Mouse (Mus musculus) midbrain, embryonic 16.5 days (tissue): ENCODE results near the gene Gm10647. TPM values are rescaled to one million over a fixed set of nuclear protein-coding genes. Genes with fewer than 3 reads are reported as not detected.
"Not testable (repeated sequence)": the region's sequence is repeated elsewhere in the genome, so short reads cannot be mapped to it uniquely, and the experiment has no call there.

Experiments
- ATAC-seq: fragments of 200-750 bp; cut with Nextera tagmentation; 2 replicates; pipeline ENCODE4 v1.8.0; 2017; ENCODE audit warnings: moderate TSS enrichment
- H3K27ac ChIP-seq: fragments of 300-500 bp; sonication (generic); 2 replicates; pipeline ENCODE4 v1.5.1; 2014; ENCODE audit warnings: mild to moderate bottlenecking, low read length, mixed read lengths
- H3K27me3 ChIP-seq: fragments of 300-500 bp; sonication (generic); 2 replicates; pipeline ENCODE4 v1.6.1; 2014; ENCODE audit warnings: low read depth, low read length, mixed read lengths; ENCODE audit not compliant: control insufficient read depth, insufficient read depth
- H3K36me3 ChIP-seq: fragments of 300-500 bp; sonication (generic); 2 replicates; pipeline ENCODE4 v1.6.1; 2014; ENCODE audit warnings: mild to moderate bottlenecking, low read length, moderate library complexity, mixed read lengths; ENCODE audit not compliant: control insufficient read depth, insufficient read depth
- H3K4me1 ChIP-seq: fragments of 300-500 bp; sonication (generic); 2 replicates; pipeline ENCODE4 v1.6.1; 2014; ENCODE audit warnings: mild to moderate bottlenecking, low read length, mixed read lengths; ENCODE audit not compliant: control insufficient read depth, insufficient read depth
- H3K4me2 ChIP-seq: fragments of 300-500 bp; sonication (generic); 2 replicates; pipeline ENCODE4 v1.6.1; 2014; ENCODE audit warnings: mild to moderate bottlenecking, low read length, mixed read lengths
- H3K4me3 ChIP-seq: fragments of 300-500 bp; sonication (generic); 2 replicates; pipeline ENCODE4 v1.5.1; 2014; ENCODE audit warnings: low read depth, mild to moderate bottlenecking, low read length, moderate library complexity, mixed read lengths
- H3K9ac ChIP-seq: fragments of 300-500 bp; sonication (generic); 2 replicates; pipeline ENCODE4 v1.6.1; 2014; ENCODE audit warnings: low read depth, low read length, mixed read lengths
- H3K9me3 ChIP-seq: fragments of 300-500 bp; sonication (generic); replicated peaks from 2 replicates; pipeline ENCODE4 v1.6.1; 2014; ENCODE audit warnings: mild to moderate bottlenecking, low read length, mixed read lengths; ENCODE audit not compliant: control insufficient read depth, poor library complexity, severe bottlenecking
- WGBS: fragments of 180-500 bp; shearing (Covaris S2); extraction: QIAGEN DNeasy Blood & Tissue Kit; methylation state at CpG from one replicate; pipeline ENCODE4 v1.1.7; 2014; 5-methylcytosine and 5-hydroxymethylcytosine counted together
- polyA plus RNA-seq: library from polyadenylated mRNA; unstranded; fragments of >200 nt; fragmentation: Nextera tagmentation; extraction: Ambion mirVana; gene quantifications from 2 replicates; pipeline ENCODE4 v1.2.1, GENCODE M21; 2015

Gm10647 gene
- polyA plus RNA-seq, 1 experiment from 2014 or later, result 0.54 TPM

GRCm38 (mm10) chr9:66794629-66795463, 2.0 kb upstream of the Gm10647 start:
- H3K27ac ChIP-seq, result peak overlapping the region; percentile 89
- peaks cover 11% of the 10 kb centered on the region for H3K4me1 ChIP-seq
- H3K27me3 ChIP-seq, result no peaks in the 10 kb centered on the region
- no peaks in the 10 kb centered on the region for H3K9me3 ChIP-seq
- ATAC-seq, result peak; percentile 78
- WGBS, result 1% methylated on average over 43 of the region's 43 CpGs
- H3K9ac ChIP-seq, result peak overlapping the region; percentile 90
- peak overlapping the region; percentile 83 for H3K4me3 ChIP-seq
- peak overlapping the region; percentile 75 for H3K4me2 ChIP-seq
- no peaks in the 10 kb centered on the region for H3K36me3 ChIP-seq

GRCm38 (mm10) chr9:66795464-66796324, 1.1 kb upstream of the Gm10647 start, which contains the start of gene Aph1b:
Gene Aph1b (minus strand): TSS chr9:66795490.
- ATAC-seq, result peak; percentile 98
- H3K27me3 ChIP-seq, result no peaks in the 10 kb centered on the region
- no peaks in the 10 kb centered on the region for H3K36me3 ChIP-seq
- peaks cover 11% of the 10 kb centered on the region for H3K4me1 ChIP-seq
- H3K9me3 ChIP-seq, result no peaks in the 10 kb centered on the region
- under 1% methylated on average over 42 of the region's 42 CpGs for WGBS
- peak within 1 kb of the TSS; percentile 89 for H3K27ac ChIP-seq
- H3K9ac ChIP-seq, result peak within 1 kb of the TSS; percentile 90
- peak within 1 kb of the TSS; percentile 83 for H3K4me3 ChIP-seq
- H3K4me2 ChIP-seq, result peak within 1 kb of the TSS; percentile 75

- H3K9ac ChIP-seq, result no peak overlapping the region
- no peak overlapping the region for H3K4me3 ChIP-seq
- H3K4me2 ChIP-seq, result no peak overlapping the region
- ATAC-seq, result no peak
- WGBS, result 63% methylated on average over 12 of the region's 12 CpGs
- H3K27me3 ChIP-seq, result no peaks in the 10 kb centered on the region; the same call in 1 of the 2 replicates
- H3K9me3 ChIP-seq, result no peaks in the 10 kb centered on the region
- H3K4me1 ChIP-seq, result no peaks in the 10 kb centered on the region; the same call in 1 of the 2 replicates
- no peaks in the 10 kb centered on the region for H3K36me3 ChIP-seq
- H3K27ac ChIP-seq, result no peak overlapping the region
Observed at GRCm38 (mm10) chr9:66801947-66802346, 5.1 kb downstream of the Gm10647 start.

- not testable (repeated sequence) for ATAC-seq, H3K27me3 ChIP-seq, H3K36me3 ChIP-seq, H3K4me1 ChIP-seq, H3K27ac ChIP-seq, H3K9me3 ChIP-seq
- H3K9ac ChIP-seq, result 0 out of 2 replicates have a peak overlapping the region, but pooled peaks have one; percentile 53
- WGBS, result 2% methylated on average over 29 of the region's 37 CpGs
- H3K4me2 ChIP-seq, result peak overlapping the region; percentile 59
- peak overlapping the region; percentile 34 for H3K4me3 ChIP-seq
Observed at GRCm38 (mm10) chr9:66805951-66806350, 9.1 kb downstream of the Gm10647 start.

GRCm38 (mm10) chr9:66813392-66813791, 16.6 kb downstream of the Gm10647 start:
- H3K4me3 ChIP-seq, result no peak overlapping the region
- H3K4me2 ChIP-seq, result no peak overlapping the region
- H3K27me3 ChIP-seq, result no peaks in the 10 kb centered on the region
- H3K4me1 ChIP-seq, result no peaks in the 10 kb centered on the region
- no peak for ATAC-seq
- no peak overlapping the region for H3K27ac ChIP-seq
- H3K9ac ChIP-seq, result no peak overlapping the region
- no peaks in the 10 kb centered on the region for H3K9me3 ChIP-seq
- 7% methylated on average over 2 of the region's 2 CpGs for WGBS
- H3K36me3 ChIP-seq, result no peaks in the 10 kb centered on the region

GRCm38 (mm10) chr9:66820996-66821395, 24.2 kb downstream of the Gm10647 start:
- Histone ChIP-seq H3K27ac (no peak overlapping the region), H3K9ac (no peak overlapping the region), H3K4me2 (no peak overlapping the region), H3K36me3 (no peaks in the 10 kb centered on the region), H3K4me1 (no peaks in the 10 kb centered on the region), H3K9me3 (no peaks in the 10 kb centered on the region), H3K27me3 (no peaks in the 10 kb centered on the region), H3K4me3 (no peak overlapping the region)
- no peak for ATAC-seq
- WGBS, result 84% methylated on average over 5 of the region's 5 CpGs

GRCm38 (mm10) chr9:66822255-66822654, 25.4 kb downstream of the Gm10647 start:
- not testable (repeated sequence) for H3K4me3 ChIP-seq, H3K4me1 ChIP-seq, H3K36me3 ChIP-seq, H3K27ac ChIP-seq, H3K4me2 ChIP-seq, H3K9ac ChIP-seq, H3K27me3 ChIP-seq, H3K9me3 ChIP-seq, ATAC-seq
- no CpG with 5 or more reads among the region's 5 CpGs for WGBS

- no peak for ATAC-seq
- no peaks in the 10 kb centered on the region for H3K4me1 ChIP-seq
- WGBS, result 36% methylated on average over 1 of the region's 1 CpGs
- no peak overlapping the region for H3K4me2 ChIP-seq
- H3K36me3 ChIP-seq, result no peaks in the 10 kb centered on the region
- H3K9me3 ChIP-seq, result no peaks in the 10 kb centered on the region
- H3K4me3 ChIP-seq, result no peak overlapping the region
- H3K27me3 ChIP-seq, result no peaks in the 10 kb centered on the region
- no peak overlapping the region for H3K27ac ChIP-seq
- H3K9ac ChIP-seq, result no peak overlapping the region
Observed at GRCm38 (mm10) chr9:66825990-66826389, 29.2 kb downstream of the Gm10647 start.
